Mouse (Mus musculus) hindbrain, embryonic 16.5 days (tissue): ENCODE data around the gene Atp6v1fnb. TPM values are rescaled to one million over a fixed set of nuclear protein-coding genes. Genes with fewer than 3 reads are reported as not detected.

ENCODE experiments used
- ATAC-seq: fragments of 200-750 bp; cut with Nextera tagmentation; 2 replicates; pipeline ENCODE4 v1.8.0; 2017; ENCODE audit warnings: moderate TSS enrichment, moderate library complexity
- H3K27ac ChIP-seq: fragments of 300-500 bp; sonication (generic); 2 replicates; pipeline ENCODE4 v1.5.1; 2014; ENCODE audit warnings: low read depth, mild to moderate bottlenecking, control low read depth, low read length, moderate library complexity
- H3K27me3 ChIP-seq: fragments of 300-500 bp; sonication (generic); replicated peaks from 2 replicates; pipeline ENCODE4 v1.6.1; 2014; ENCODE audit warnings: low read length; ENCODE audit not compliant: control insufficient read depth, insufficient read depth
- H3K36me3 ChIP-seq: fragments of 300-500 bp; sonication (generic); 2 replicates; pipeline ENCODE4 v1.6.1; 2014; ENCODE audit warnings: mild to moderate bottlenecking, low read length, moderate library complexity, mixed read lengths; ENCODE audit not compliant: control insufficient read depth, insufficient read depth
- H3K4me1 ChIP-seq: fragments of 300-500 bp; sonication (generic); 2 replicates; pipeline ENCODE4 v1.6.1; 2014; ENCODE audit warnings: low read depth, low read length; ENCODE audit not compliant: control insufficient read depth, insufficient read depth
- H3K4me2 ChIP-seq: fragments of 300-500 bp; sonication (generic); 2 replicates; pipeline ENCODE4 v1.6.1; 2014; ENCODE audit warnings: mild to moderate bottlenecking, low read length, control low read depth, moderate library complexity
- H3K4me3 ChIP-seq: fragments of 300-500 bp; sonication (generic); 2 replicates; pipeline ENCODE4 v1.5.1; 2014; ENCODE audit warnings: mild to moderate bottlenecking, low read length, control low read depth, moderate library complexity
- H3K9ac ChIP-seq: fragments of 300-500 bp; sonication (generic); 2 replicates; pipeline ENCODE4 v1.6.1; 2014; ENCODE audit warnings: low read depth, mild to moderate bottlenecking, control low read depth, low read length, moderate library complexity
- H3K9me3 ChIP-seq: fragments of 300-500 bp; sonication (generic); 2 replicates; pipeline ENCODE4 v1.6.1; 2014; ENCODE audit warnings: mild to moderate bottlenecking, low read length, moderate library complexity; ENCODE audit not compliant: control insufficient read depth
- WGBS: fragments of 180-500 bp; shearing (Covaris S2); extraction: QIAGEN DNeasy Blood & Tissue Kit; methylation state at CpG from one replicate; pipeline ENCODE4 v1.1.7; 2014; 5-methylcytosine and 5-hydroxymethylcytosine counted together
- polyA plus RNA-seq: library from polyadenylated mRNA; unstranded; fragments of >200 nt; fragmentation: Nextera tagmentation; extraction: Ambion mirVana; gene quantifications from 2 replicates; pipeline ENCODE4 v1.2.1, GENCODE M21; 2015

The Atp6v1fnb gene
- polyA plus RNA-seq, 1 experiment from 2014 or later: not detected

GRCm38 (mm10) chr6:29450667-29451066, 20.6 kb upstream of the Atp6v1fnb start:
- ATAC-seq: no peak
- Histone ChIP-seq H3K4me2 (no peak overlapping the region), H3K9ac (no peak overlapping the region), H3K9me3 (no peaks in the 10 kb centered on the region), H3K27me3 (no peaks in the 10 kb centered on the region), H3K36me3 (no peaks in the 10 kb centered on the region), H3K4me1 (no peaks in the 10 kb centered on the region), H3K4me3 (no peak overlapping the region), H3K27ac (no peak overlapping the region)
- WGBS: 98% methylated on average over 5 of the region's 6 CpGs

GRCm38 (mm10) chr6:29461502-29461901, 9.7 kb upstream of the Atp6v1fnb start:
- H3K4me2 ChIP-seq: no peak overlapping the region
- ATAC-seq: no peak
- WGBS: 54% methylated on average over 7 of the region's 7 CpGs

GRCm38 (mm10) chr6:29463388-29463787, 7.8 kb upstream of the Atp6v1fnb start:
- no peak overlapping the region for H3K4me3 ChIP-seq
- peaks cover under 1% of the 10 kb centered on the region for H3K4me1 ChIP-seq
- WGBS: 72% methylated on average over 3 of the region's 3 CpGs
- H3K27ac ChIP-seq: no peak overlapping the region
- H3K9me3 ChIP-seq: no peaks in the 10 kb centered on the region
- no peaks in the 10 kb centered on the region for H3K27me3 ChIP-seq
- no peak overlapping the region for H3K4me2 ChIP-seq
- H3K36me3 ChIP-seq: no peaks in the 10 kb centered on the region
- ATAC-seq: no peak
- H3K9ac ChIP-seq: no peak overlapping the region

More at GRCm38 (mm10) chr6:29461502-29461901, 9.7 kb upstream of the Atp6v1fnb start:
- Histone ChIP-seq H3K9me3 (no peaks in the 10 kb centered on the region), H3K9ac (no peak overlapping the region), H3K4me1 (no peaks in the 10 kb centered on the region), H3K27me3 (no peaks in the 10 kb centered on the region), H3K36me3 (no peaks in the 10 kb centered on the region), H3K27ac (no peak overlapping the region), H3K4me3 (no peak overlapping the region)

- Histone ChIP-seq H3K9me3 (no peaks in the 10 kb centered on the region), H3K36me3 (peaks cover 18% of the 10 kb centered on the region), H3K4me1 (peaks cover 10% of the 10 kb centered on the region), H3K4me3 (peak within 1 kb of the TSS; percentile 76), H3K9ac (peak within 1 kb of the TSS; percentile 81), H3K27me3 (no peaks in the 10 kb centered on the region), H3K4me2 (peak within 1 kb of the TSS; percentile 65), H3K27ac (peak within 1 kb of the TSS; percentile 73)
- ATAC-seq: peak; percentile 96
- WGBS: 1% methylated on average over 39 of the region's 39 CpGs
Observed at GRCm38 (mm10) chr6:29467583-29468354, 3.5 kb upstream of the Atp6v1fnb start, which contains the start of gene Atp6v1f. Atp6v1f (plus strand) TSS chr6:29467718.

- H3K9ac ChIP-seq: no peak overlapping the region
- 95% methylated on average over 3 of the region's 3 CpGs for WGBS
- peak overlapping the region; percentile 65 for H3K4me2 ChIP-seq
- no peaks in the 10 kb centered on the region for H3K27me3 ChIP-seq
- no peaks in the 10 kb centered on the region; the same call in 1 of the 2 replicates for H3K9me3 ChIP-seq
- H3K4me3 ChIP-seq: peak overlapping the region; percentile 76
- H3K4me1 ChIP-seq: peaks cover 10% of the 10 kb centered on the region
- H3K27ac ChIP-seq: no peak overlapping the region
- peaks cover 18% of the 10 kb centered on the region for H3K36me3 ChIP-seq
- ATAC-seq: no peak
Observed at GRCm38 (mm10) chr6:29468851-29469250, 2.4 kb upstream of the Atp6v1fnb start.

DNA sequence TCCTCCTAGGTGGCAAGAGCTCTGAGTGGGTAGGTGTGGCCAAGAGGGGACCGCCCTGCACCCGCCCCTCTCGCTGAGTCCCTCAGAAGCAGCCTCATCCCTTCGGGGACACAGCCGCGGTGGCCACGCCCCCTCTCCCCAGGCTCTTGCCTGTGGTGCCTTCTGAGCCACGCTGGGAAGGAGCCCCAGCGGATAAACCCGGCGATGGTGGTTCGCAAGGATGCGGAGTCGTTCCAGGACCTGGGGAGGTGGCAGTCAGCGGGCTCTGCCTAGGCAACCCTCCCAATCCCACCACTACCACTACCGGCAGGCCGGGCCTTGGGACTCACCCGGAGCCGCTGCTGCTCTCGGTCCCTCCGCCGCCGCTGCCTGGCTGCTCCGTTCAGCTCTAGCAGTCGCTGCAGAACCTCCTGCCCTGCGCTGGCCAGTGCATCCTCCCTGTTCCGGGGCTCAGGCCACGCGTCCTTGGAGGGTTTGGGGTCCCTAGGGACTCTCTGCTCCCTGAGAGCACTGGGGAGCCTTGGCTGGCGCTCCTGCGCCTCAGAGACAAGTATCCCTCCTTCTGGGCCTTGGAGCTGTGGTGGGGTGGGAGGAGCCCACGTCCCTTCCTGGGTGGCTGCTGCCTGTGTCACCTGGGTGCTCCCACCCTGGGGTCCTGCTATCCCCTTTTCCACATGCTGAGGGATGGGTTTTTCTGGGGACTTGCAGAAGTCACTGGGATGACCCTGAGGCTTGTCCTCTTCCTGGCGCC, 2.9 kb downstream of the Atp6v1fnb start:
- WGBS: 2% methylated on average over 26 of the region's 33 CpGs
- H3K9me3 ChIP-seq: no peaks in the 10 kb centered on the region; the same call in 1 of the 2 replicates
- H3K9ac ChIP-seq: peak overlapping the region; percentile 50
- peaks cover 18% of the 10 kb centered on the region for H3K36me3 ChIP-seq
- peak; percentile 88 for ATAC-seq
- no peak overlapping the region for H3K27ac ChIP-seq
- peaks cover 2% of the 10 kb centered on the region for H3K4me1 ChIP-seq
- H3K4me2 ChIP-seq: peak overlapping the region; percentile 66
- peak overlapping the region; percentile 41 for H3K4me3 ChIP-seq
- H3K27me3 ChIP-seq: no peaks in the 10 kb centered on the region

GRCm38 (mm10) chr6:29474736-29475135, 3.5 kb downstream of the Atp6v1fnb start:
- Histone ChIP-seq H3K9ac (no peak overlapping the region), H3K4me1 (no peaks in the 10 kb centered on the region), H3K27ac (no peak overlapping the region), H3K4me2 (no peak overlapping the region), H3K9me3 (no peaks in the 10 kb centered on the region; the same call in 1 of the 2 replicates), H3K27me3 (no peaks in the 10 kb centered on the region), H3K4me3 (no peak overlapping the region), H3K36me3 (peaks cover 17% of the 10 kb centered on the region)
- no peak for ATAC-seq
- WGBS: 55% methylated on average over 2 of the region's 2 CpGs

DNA sequence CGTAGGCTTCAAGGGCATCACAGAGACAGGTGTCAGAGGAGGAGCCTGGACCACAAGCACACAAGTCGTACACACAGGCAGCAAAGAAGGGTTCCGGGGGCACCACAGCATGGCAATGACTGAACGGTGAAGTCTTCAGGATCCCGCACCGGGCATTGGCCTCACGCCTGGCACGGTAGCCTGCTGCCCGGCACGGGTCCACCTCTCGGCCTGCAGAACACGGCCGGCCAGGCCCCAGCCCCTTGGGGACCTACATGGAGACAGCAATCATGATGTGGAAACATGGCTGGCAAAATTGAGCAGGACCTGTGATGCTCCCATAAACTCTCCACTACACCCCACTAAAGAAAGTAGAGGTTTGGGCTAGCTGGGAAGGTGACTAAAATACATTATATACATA, 11.5 kb downstream of the Atp6v1fnb start:
- no peak overlapping the region for H3K4me2 ChIP-seq
- no peak for ATAC-seq
- 94% methylated on average over 13 of the region's 13 CpGs for WGBS

More for the DNA sequence above, 11.5 kb downstream of the Atp6v1fnb start:
- Histone ChIP-seq H3K9ac (no peak overlapping the region), H3K36me3 (no peaks in the 10 kb centered on the region), H3K27me3 (peaks cover 9% of the 10 kb centered on the region), H3K27ac (no peak overlapping the region), H3K4me3 (no peak overlapping the region), H3K4me1 (no peaks in the 10 kb centered on the region), H3K9me3 (no peaks in the 10 kb centered on the region)
